Mouse (Mus musculus) telencephalon, adult 2 months (tissue): ENCODE measurements around the gene Mum1.
"Not testable (repeated sequence)": the region's sequence is repeated elsewhere in the genome, so short reads cannot be mapped to it uniquely, and the experiment has no call there.

ENCODE experiments used
- DNase-seq: peaks from one replicate; pipeline ENCODE4 v3.0.0-alpha.2; 2011; ENCODE audit warnings: low read depth, low spot score

Mum1 gene

DNA sequence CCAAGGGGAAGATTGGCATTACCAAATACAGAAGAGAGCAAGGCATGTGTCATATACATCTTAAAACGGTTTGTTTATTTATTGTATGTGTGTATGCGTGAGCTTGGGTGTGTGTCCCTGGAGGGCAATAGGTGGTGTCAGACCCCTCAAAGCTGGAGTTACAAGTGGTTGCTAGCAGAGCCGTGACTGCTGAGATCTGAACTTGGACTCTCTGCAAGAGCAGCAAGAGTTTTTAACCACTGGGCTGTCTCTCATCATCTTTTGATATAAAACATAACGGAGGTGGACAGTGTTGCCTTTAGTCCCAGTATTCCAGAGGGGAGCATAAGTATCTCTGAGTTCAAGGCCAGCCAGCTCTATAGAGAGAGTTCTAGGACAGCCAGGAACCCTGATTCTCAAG, 18.0 kb upstream of the Mum1 start:
- no peak for DNase-seq

DNA sequence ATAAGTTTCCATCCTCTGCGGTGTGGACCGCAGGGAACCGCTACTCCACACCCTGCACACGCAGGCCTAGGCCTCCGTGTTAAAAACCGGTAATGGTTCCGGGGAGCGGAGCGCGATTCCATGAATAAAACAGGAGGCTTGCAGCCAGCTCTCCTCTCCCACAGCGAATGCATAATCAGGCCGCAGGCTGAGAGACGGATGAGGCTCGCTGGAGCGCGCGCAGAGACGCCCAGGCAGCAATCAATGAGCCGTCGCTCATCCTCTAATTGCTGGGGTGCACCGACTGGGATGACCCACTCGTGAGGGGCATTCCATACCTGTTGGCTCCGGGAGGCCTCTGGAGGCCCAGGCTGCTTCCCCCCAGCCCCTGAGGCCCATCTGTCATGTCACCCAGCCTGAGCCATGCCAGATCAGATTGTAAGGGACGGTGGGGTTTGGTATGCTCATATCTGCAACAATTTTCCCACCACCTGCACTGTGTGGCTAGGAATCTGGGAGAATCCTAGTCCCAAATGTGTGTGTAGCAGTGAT, 17.3 kb upstream of the Mum1 start:
- DNase-seq: peak; percentile 26

DNA sequence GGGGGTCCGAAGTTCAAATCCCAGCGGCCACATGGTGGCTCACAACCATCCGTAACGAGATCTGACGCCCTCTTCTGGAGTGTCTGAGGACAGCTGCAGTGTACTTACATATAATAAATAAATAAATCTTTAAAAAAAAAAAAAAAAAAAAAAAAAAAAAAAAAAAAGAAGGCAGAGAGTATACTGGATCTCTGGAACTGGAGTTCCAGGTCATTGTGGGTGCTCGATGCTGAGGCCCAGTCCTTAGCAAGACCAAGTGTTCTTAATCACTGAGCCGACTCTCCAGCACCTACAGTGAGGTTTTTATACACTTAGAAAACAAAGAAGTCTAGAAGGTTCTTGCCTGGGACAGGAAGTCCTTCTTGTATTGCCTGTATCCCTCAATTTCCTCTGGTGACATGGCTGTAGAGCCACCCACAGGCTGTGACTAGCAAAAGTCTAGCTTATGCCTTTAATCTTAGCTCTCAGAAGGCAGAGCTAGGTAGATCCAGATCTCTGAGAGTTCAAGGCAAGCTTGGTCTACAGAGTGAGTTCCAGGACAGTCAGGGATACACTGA, 14.6 kb upstream of the Mum1 start:
- DNase-seq: not testable (repeated sequence)

DNA sequence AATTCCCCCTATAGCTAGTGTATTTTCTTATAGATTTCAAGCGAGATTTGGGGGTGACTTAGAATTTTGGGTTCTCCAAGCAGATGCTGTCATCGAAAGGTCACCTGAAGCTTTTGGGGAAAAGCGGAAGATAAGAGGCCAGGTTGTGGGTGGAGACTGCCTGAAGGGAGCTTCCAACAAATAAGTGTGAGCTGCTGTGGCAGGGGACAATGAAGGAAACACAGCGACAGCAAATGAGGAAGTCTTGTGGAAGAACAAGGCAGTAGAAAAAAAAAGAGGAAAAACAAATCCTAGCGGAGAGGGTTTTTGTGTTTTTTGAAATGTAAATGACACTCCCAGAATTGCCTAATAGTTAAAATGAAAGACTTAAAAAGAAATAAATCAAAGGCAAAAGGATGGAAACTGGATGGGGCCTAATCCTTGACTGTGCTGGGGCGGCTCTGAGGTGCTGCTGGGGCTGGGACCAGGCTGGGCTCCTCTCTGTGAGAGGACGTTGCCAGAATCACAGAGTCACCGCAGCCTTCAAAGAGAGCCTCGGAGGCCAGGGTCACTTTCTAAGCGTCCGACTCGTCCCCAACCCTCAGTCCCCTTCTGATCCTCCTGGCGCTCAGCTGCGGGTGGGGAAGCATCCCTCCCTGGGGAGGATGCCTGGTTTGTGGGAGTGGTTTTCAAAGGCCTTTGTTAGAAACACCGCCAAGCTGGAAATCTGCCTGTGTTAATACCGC, 11.0 kb upstream of the Mum1 start:
- DNase-seq: no peak

DNA sequence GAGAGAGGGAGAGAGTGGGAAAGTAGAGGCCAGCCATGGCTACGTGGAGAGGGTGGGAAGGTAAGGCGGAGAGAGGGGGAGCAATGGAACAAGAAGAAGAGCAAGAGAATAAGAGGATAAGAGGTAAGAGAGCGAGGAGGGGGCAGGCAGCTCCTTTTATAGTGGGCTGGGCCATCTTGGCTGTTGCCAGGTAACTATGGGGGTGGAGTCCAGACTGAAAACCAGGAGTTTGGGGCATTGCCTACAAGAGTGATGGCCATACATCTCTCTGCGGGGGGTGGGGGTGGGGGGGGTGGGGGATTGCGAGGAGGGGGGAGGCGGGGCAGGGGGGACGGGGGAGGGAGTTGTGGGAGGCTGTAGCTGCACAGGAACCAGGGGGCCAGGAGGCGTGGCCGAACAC, 5.6 kb upstream of the Mum1 start:
- DNase-seq: no peak

DNA sequence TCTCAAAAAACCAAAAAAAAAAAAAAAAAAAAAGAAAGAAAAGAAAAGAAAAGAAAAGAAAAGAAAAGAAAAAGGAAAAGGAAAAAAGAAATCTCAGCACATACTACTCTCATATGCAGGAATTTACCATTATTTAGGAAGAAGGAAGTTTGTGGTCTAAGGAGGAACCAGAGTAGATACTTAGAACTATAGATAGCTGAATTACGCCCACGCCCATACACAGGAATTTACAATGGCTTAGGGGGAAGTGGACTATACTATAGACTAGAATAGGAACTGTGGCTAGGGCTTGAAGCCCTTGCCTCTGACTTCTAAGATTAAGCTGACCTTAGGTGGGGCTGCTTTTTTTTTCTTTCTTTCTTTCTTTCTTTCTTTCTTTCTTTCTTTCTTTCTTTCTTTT, 3.1 kb upstream of the Mum1 start:
- DNase-seq: not testable (repeated sequence)

DNA sequence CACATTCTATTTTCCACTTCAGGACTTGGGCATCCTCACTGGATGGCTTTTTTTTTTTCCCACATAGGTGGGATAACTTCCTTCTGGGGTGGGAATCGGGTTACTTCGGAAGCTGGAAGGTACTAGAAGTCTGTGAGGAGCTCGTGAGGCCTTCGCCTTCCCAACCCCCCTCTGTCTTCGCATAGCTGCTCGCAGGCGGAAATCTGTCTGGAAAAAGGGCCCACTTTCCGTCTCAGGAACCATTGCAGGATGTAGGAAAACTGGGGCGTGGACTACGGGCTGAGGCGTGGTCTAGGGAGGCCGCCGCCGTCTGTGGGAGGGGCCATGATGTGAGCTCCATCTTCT, 191 bp upstream of the Mum1 start:
- no peak for DNase-seq

DNA sequence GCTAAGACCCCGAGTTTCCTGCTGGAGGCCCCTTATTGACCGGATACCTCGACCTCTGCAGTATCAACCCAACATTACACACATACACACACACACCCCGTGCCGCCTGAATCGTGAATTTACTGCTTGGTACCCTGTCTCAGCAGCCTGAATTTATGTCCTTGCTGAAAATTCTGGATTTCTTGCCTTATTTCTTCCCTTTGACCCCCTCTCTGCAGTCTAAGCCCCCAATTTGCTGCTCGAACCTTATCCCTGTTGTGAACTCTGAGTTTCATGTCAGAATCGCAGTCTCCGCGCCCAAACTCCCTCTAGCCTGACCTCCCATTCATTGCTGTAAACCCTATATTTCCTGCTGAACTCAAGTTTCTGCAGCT, 919 bp downstream of the Mum1 start:
- no peak for DNase-seq

DNA sequence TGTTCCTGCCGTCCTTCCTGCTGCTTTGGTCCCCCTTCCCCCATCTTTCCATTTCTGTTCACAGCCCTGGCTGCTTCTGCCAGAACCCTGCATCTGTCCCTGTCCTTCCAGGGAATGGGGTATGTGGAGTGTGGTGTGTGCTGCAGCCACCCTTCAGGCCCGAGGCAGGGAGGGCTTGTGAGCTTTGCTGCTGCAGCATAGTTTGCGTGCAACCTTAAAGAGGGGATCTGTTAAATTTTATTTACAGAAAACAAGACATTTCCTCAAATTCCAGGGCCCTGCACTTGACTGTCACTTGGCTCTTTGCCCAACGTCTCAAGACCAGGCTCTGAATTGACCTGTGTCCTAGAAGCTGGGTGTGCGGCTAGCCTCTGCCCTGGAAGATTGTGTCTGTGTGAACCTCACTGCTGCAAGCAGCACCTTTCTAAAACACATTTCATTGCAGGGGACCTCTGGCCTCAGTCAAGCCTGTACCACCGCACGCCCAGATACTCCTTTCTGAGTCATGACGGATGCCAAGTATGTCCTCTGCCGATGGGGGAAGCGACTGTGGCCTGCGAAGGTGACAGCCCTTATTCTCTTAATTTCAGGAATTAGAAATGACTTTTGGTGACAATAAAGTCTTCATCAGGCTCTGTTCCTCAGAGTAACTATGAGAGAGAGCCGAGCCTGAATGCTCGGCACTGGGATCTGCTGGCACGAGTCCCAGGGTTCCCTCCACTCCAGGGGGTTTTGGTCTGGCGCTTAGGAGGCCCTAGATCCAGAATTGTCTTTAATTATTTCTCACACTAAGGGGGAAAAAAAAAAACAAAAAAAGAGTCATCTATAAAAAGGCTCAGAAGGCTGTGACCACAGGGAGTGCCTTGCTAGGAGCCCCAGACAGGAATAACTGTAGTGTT, 1.9 kb downstream of the Mum1 start:
- no peak for DNase-seq

DNA sequence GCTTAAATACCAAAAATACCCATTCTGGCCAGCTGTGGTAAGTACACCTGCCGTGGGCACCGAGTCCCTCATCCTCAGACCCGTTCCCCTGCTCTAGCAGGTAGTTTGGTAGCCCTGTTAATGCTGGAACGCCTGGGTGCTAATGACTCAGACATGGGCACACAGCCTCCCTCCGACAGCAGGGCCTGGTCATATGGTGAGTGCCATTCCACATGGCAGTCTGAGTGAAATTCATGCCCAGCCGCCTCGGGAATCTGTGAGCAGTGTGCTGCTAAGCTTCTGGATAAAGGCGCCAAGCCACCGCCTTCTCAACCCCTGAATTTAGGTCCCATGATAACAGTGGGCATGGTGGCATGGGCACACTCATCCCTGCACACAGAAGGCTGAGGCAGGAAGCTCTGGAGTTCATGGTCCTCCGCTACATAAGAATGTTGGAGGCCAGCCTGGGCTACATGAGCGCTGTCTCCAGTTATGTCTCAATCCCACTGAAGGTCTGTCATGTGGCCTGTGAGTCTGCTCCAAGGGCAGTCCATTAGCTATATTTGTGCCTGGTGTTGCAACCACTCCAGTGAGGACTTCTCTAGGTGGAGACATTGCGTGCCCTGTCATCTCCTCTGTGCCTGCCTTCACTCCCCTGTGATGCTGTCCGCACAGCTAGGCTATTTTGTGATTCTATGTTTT, 10.1 kb downstream of the Mum1 start:
- no peak for DNase-seq

DNA sequence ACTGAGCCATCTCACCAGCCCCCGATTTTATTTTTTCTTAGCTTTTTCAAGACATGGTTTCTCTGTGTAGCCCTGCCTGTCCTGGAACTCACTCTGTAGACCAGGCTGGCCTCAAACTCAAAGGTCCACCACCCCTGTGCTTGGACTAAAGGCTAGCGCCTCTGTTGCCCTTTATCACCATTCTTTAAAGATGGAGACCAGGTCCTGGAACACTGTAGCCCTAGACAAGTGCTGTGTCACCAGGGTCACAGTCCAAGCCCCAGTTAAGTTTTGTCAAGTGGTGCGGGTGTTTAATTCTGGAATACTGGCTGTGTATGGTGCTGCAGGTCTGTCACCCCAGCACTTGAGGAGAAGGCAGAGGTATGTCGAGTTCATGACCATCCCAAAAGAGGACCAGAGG, 10.8 kb downstream of the Mum1 start:
- DNase-seq: no peak

DNA sequence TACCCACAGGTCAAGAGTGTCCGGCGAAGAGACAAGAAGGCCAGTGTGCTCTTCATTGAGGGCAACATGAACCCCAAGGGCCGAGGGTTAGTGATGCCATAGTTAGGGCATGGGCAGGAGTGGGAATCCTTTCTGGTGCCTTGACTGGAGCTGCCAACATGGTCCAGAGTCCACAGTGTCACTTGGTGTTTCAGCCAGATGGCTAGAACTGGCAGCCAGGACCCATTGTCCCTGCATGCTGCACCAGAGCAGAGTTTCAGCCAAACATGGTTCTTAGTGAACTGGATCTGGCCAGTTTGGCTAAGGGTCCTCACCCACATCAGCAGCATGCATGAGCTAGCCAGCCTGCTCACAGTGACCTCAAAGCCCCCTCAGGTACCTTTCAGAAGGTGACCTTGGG, 12.1 kb downstream of the Mum1 start:
- DNase-seq: no peak

DNA sequence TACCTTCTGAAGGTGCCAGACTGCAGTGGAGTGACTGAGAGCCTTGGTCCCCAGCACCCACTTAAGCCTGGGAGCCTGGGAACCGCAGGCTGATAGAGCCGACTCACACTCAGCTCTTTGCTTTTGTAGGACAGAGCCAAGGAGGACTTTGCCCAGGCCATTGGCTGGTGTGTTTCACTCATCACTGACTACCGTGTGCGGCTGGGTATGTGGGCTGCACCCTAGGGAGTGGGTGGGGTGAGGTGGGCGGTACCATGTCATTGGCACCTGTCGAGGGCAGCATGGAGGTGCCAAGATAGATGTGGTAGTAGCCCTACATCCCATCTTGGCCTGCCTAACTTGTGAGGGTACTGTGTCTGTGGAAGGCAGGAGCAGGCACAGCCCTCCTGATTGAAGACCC, 13.6 kb downstream of the Mum1 start:
- DNase-seq: no peak

DNA sequence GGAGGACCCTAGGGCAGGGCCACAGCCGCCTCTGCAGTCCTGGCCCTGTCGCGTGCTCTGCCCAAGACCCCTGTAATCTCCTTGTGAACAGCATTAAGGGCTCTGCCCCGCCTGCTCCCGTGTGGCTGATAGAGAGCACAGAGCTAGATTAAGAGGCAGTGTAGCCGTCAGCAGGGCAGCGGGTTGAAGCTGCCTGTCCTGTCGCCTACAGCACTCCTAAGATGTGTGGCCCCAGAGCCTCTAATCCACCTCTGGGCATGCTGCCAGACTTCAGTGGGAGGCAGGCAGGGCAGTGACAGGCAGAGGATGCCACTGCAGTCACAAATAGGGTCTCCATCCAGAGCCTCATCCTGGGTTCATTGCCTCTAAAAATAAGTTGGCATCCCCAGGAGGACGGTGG, 15.9 kb downstream of the Mum1 start:
- no peak for DNase-seq

DNA sequence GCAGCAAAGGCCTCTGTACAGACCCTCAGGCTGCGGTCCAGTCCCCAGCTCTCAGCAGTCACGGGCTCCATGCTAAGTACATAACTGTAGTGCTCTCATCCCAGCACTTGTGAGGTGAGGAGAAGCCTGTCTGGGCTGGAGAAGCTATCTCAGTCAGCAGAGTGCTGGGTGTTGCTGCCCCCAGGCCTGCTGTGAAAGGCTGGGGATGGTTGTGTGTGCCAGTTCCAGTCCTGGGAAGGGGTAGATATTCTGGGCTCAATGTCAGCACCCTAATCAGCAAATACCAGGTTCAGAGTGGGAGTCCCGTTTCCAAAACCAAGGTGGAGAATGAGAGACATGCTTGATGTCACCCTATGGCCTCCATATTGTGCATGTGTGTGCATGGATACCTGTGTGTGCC, 16.4 kb downstream of the Mum1 start:
- DNase-seq: no peak

DNA sequence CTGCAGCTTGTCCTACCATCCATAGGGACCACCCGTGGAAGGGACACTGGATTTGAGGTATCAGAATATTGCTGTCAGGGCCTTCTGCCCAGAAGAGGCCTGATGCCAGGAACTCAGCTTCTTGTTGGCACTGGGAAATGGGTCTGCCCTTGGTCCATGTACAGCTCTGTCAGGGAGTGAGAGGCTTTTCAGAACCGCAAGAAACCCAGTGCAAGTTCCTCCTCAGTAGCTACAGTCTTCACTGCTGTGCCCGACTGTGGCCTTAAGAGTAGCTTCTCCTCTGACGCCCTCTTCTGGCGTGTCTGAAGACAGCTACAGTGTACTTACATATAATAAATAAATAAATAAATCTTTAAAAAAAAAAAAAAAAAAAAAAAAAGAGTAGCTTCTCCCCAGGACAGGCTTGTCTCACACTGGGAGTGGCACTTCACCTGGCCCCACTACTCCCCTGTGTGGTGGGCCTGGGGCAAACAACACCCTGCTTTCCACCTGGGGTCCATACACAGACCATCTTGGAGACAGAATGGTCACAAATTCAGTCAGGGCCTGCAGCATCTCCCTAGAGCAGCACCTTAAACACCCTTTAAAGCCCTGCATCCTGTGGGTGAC, 18.7 kb downstream of the Mum1 start:
- peak; percentile 68 for DNase-seq

DNA sequence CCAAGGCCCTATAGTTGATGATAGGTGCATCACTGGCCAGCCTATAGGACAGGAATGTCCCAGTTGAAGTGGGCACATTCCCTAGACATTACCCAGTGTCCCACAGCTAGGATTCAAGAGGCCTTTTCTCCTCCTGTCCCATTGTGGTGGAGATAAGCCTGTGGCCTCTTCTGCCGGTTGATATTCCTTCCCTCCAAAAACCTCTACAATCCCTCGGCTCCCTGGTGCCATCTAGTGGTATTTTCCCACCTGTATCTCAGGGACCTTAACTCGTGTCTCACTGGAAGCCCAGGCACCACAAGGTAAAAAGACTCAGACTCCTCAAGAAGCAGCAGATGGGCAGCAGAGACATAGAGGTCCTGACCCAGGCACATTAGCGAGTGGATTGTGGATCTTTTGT, 19.4 kb downstream of the Mum1 start:
- DNase-seq: peak; percentile 62

DNA sequence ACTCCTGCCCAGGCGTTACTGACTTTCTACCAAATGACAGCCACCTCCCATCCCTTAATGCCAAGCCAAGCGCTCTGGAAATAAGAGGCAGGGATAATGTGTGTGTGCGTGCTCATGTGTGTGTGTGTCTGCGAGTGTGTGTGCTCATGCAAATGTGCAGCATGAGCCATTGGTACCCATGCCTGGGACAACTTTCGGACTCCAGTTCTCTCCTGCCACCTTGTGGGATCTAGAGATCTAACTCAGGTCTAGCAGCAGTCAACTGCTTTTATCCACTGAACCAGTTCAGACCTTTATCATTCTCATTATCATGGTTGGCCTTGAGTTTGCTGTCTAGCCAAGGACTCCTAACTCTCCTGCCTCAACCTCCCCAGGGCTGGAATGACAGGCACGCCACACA, 21.6 kb downstream of the Mum1 start:
- no peak for DNase-seq

DNA sequence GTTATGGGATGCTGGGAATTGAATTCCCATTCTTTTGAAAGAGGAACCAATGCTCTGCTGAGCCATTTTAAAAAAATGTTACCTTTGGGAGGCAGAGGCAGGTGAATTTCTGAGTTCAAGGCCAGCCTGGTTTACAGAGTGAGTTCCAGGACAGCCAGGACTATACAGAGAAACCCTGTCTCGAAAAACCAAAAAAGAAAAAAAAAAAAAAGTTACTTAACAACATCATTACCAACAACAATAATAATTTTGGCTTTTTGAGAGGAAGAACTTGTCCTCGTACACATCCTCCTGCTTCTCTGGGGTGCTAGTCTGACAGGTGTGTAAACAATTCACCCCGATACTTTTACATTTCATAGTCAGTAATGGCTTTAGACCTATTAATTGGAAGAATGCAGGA, 22.2 kb downstream of the Mum1 start:
- not testable (repeated sequence) for DNase-seq

DNA sequence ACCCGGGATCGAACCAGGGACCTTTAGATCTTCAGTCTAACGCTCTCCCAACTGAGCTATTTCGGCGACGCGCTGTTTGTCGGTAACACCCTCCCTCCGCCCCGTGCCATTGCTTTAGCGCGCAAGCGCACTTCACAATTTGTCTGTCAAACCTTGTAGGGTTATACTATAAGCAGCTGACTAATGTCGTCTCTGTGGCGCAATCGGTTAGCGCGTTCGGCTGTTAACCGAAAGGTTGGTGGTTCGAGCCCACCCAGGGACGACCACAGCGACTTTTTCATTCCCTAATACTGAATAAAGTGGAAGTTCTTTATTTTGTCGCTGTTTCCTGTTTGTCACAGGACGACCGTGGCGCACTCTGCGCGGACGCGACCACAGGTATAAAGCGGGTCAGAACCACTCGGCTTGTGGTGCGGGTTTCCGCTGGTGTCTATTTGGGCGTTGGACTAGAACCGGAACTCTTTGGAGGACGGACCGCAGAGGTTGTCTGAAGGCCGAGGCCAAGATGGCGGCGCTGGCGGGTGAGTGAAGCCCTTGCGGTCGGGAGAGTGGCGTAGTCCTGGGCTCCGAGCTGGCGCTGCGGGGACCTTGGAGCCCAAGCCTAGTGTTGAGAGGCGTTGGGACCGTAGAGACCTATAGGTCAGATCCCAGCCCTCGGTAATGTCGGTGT, 22.9 kb downstream of the Mum1 start, which contains the start of gene Ndufs7:
TSS of gene Ndufs7 (plus strand) at position 151 of the 670 bp plus-strand sequence.
- peak; percentile 94 for DNase-seq

DNA sequence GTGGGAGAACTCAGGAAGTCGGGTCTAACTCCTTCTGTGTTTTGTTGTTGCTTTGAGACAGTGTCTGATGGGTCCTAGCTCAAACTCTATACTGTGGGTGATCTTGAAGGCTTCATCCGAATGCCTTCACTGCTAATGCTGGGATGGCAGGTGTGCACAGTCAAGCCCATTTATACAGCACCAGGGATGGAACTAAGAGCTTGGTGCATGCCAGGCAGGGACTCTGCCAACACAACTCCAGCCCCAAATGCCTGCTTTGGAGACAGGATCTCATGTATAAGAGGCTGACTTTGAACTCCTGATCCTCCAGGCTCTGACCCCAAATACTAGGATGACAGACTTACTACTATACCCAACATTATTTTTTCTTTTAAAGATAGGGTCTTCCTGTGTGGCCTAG, 23.8 kb downstream of the Mum1 start:
- DNase-seq: no peak
